Mouse (Mus musculus) stomach, embryonic 16.5 days (tissue): Measurements from ENCODE around the gene Oip5. TPM values are rescaled to one million over a fixed set of nuclear protein-coding genes. Genes with fewer than 3 reads are reported as not detected.
"Not testable (repeated sequence)": the region's sequence is repeated elsewhere in the genome, so short reads cannot be mapped to it uniquely, and the experiment has no call there.

Source experiments
- ATAC-seq: fragments of 200-750 bp; cut with Nextera tagmentation; 2 replicates; pipeline ENCODE4 v1.8.0; 2017; ENCODE audit warnings: moderate number of reproducible peaks, moderate TSS enrichment; ENCODE audit not compliant: insufficient read depth, low FRiP score
- H3K27ac ChIP-seq: fragments of 300-500 bp; sonication (generic); 2 replicates; pipeline ENCODE4 v1.5.1; 2014; ENCODE audit warnings: low read length
- H3K27me3 ChIP-seq: fragments of 300-500 bp; sonication (generic); 2 replicates; pipeline ENCODE4 v1.6.1; 2014; ENCODE audit warnings: low read length, control low read depth, mixed read lengths; ENCODE audit not compliant: control insufficient read depth, insufficient read depth
- H3K36me3 ChIP-seq: fragments of 300-500 bp; sonication (generic); 2 replicates; pipeline ENCODE4 v1.6.1; 2014; ENCODE audit warnings: low read length; ENCODE audit not compliant: control insufficient read depth, insufficient read depth
- H3K4me1 ChIP-seq: fragments of 300-500 bp; sonication (generic); 2 replicates; pipeline ENCODE4 v1.6.1; 2014; ENCODE audit warnings: low read length, control low read depth, mixed read lengths; ENCODE audit not compliant: control insufficient read depth, insufficient read depth
- H3K4me2 ChIP-seq: fragments of 300-500 bp; sonication (generic); 2 replicates; pipeline ENCODE4 v1.6.1; 2014; ENCODE audit warnings: low read depth, low read length, mixed read lengths
- H3K4me3 ChIP-seq: fragments of 300-500 bp; sonication (generic); replicated peaks from 2 replicates; pipeline ENCODE4 v1.5.1; 2014; ENCODE audit warnings: mild to moderate bottlenecking, low read length
- H3K9ac ChIP-seq: fragments of 300-500 bp; sonication (generic); 2 replicates; pipeline ENCODE4 v1.6.1; 2014; ENCODE audit warnings: low read length
- H3K9me3 ChIP-seq: fragments of 300-500 bp; sonication (generic); replicated peaks from 2 replicates; pipeline ENCODE4 v1.6.1; 2016; ENCODE audit warnings: low read length, control low read depth; ENCODE audit not compliant: control insufficient read depth
- WGBS: fragments of 180-500 bp; shearing (Covaris S2); extraction: QIAGEN DNeasy Blood & Tissue Kit; methylation state at CpG from one replicate; pipeline ENCODE4 v1.1.7; 2014; 5-methylcytosine and 5-hydroxymethylcytosine counted together
- polyA plus RNA-seq: library from polyadenylated mRNA; unstranded; fragments of >200 nt; fragmentation: Nextera tagmentation; extraction: Ambion mirVana; gene quantifications from 2 replicates; pipeline ENCODE4 v1.2.1, GENCODE M21; 2015

The Oip5 gene
- 22.3 and 24.9 TPM in 2 replicates for polyA plus RNA-seq

- Histone ChIP-seq H3K9ac (peak within 1 kb of the TSS; percentile 84), H3K27ac (peak within 1 kb of the TSS; percentile 64), H3K36me3 (no peaks in the 10 kb centered on the region), H3K4me3 (peak within 1 kb of the TSS; percentile 94), H3K4me1 (peaks cover 18% of the 10 kb centered on the region), H3K4me2 (peak within 1 kb of the TSS; percentile 84), H3K27me3 (no peaks in the 10 kb centered on the region), H3K9me3 (no peaks in the 10 kb centered on the region)
- peak; percentile 100 for ATAC-seq
- whole genome bisulfite sequencing = under 1% methylated on average over 55 of the region's 55 CpGs
Measured at GRCm38 (mm10) chr2:119618199-119618982, at the start of gene Oip5, which contains the start of gene Nusap1. Gene Oip5, minus strand, starts transcription at chr2:119618469. Gene Nusap1, plus strand, starts transcription at chr2:119618298.

- WGBS = 76% methylated on average over 22 of the region's 23 CpGs
- ATAC-seq, H3K36me3 ChIP-seq, H3K9me3 ChIP-seq, H3K9ac ChIP-seq, H3K27ac ChIP-seq, H3K27me3 ChIP-seq, H3K4me2 ChIP-seq, H3K4me1 ChIP-seq, H3K4me3 ChIP-seq: not testable (repeated sequence)
Measured at GRCm38 (mm10) chr2:119665744-119666143, 47.5 kb upstream of the Oip5 start.

GRCm38 (mm10) chr2:119662220-119663182 is 44.2 kb upstream of the Oip5 start, which contains the start of gene Ndufaf1:
Gene Ndufaf1, minus strand, starts transcription at chr2:119662827.
- ATAC-seq = peak; percentile 72; the same call in 1 of the 2 replicates
- peak within 1 kb of the TSS; percentile 87 for H3K4me2 ChIP-seq
- peak within 1 kb of the TSS; percentile 89 for H3K4me3 ChIP-seq
- H3K27me3 ChIP-seq = no peaks in the 10 kb centered on the region
- no peak within 1 kb of the TSS; the same call in 1 of the 2 replicates for H3K27ac ChIP-seq
- WGBS = 1% methylated on average over 44 of the region's 44 CpGs
- 0 out of 2 replicates have a peak, but pooled peaks cover 2% of the 10 kb centered on the region for H3K4me1 ChIP-seq
- no peaks in the 10 kb centered on the region for H3K9me3 ChIP-seq
- 0 out of 2 replicates have a peak, but pooled peaks cover under 1% of the 10 kb centered on the region for H3K36me3 ChIP-seq
- peak within 1 kb of the TSS; percentile 97 for H3K9ac ChIP-seq

GRCm38 (mm10) chr2:119644254-119644653 is 26.0 kb upstream of the Oip5 start:
- H3K27ac ChIP-seq = no peak overlapping the region
- H3K27me3 ChIP-seq = no peaks in the 10 kb centered on the region
- WGBS = 86% methylated on average over 5 of the region's 5 CpGs
- no peak overlapping the region for H3K9ac ChIP-seq
- H3K4me2 ChIP-seq = no peak overlapping the region
- H3K36me3 ChIP-seq = peaks cover 28% of the 10 kb centered on the region
- no peaks in the 10 kb centered on the region for H3K4me1 ChIP-seq
- H3K4me3 ChIP-seq = no peak overlapping the region
- no peaks in the 10 kb centered on the region for H3K9me3 ChIP-seq
- ATAC-seq = no peak

- Histone ChIP-seq H3K4me2 (no peak overlapping the region), H3K4me3 (no peak overlapping the region), H3K4me1 (no peaks in the 10 kb centered on the region), H3K27ac (no peak overlapping the region), H3K27me3 (no peaks in the 10 kb centered on the region), H3K9ac (no peak overlapping the region), H3K9me3 (no peaks in the 10 kb centered on the region), H3K36me3 (peaks cover 27% of the 10 kb centered on the region)
- WGBS = 94% methylated on average over 5 of the region's 5 CpGs
- ATAC-seq = no peak
Measured at GRCm38 (mm10) chr2:119641214-119641912, 23.1 kb upstream of the Oip5 start.

- Histone ChIP-seq H3K4me1 (no peaks in the 10 kb centered on the region), H3K9me3 (no peaks in the 10 kb centered on the region), H3K27me3 (no peaks in the 10 kb centered on the region), H3K9ac (no peak overlapping the region), H3K4me2 (no peak overlapping the region), H3K36me3 (peaks cover 32% of the 10 kb centered on the region), H3K4me3 (no peak overlapping the region), H3K27ac (no peak overlapping the region)
- no peak for ATAC-seq
- 91% methylated on average over 1 of the region's 1 CpGs for WGBS
Measured at GRCm38 (mm10) chr2:119636781-119637180, 18.5 kb upstream of the Oip5 start.

GRCm38 (mm10) chr2:119621302-119621701 is 3.0 kb upstream of the Oip5 start:
- ATAC-seq = no peak
- WGBS = 93% methylated on average over 2 of the region's 2 CpGs
- no peaks in the 10 kb centered on the region for H3K9me3 ChIP-seq
- H3K27ac ChIP-seq = no peak overlapping the region
- 0 out of 2 replicates have a peak overlapping the region, but pooled peaks have one; percentile 5 for H3K4me3 ChIP-seq
- no peaks in the 10 kb centered on the region for H3K36me3 ChIP-seq
- peaks cover 18% of the 10 kb centered on the region for H3K4me1 ChIP-seq
- 0 out of 2 replicates have a peak overlapping the region, but pooled peaks have one; percentile 5 for H3K9ac ChIP-seq
- peak overlapping the region; percentile 11; the same call in 1 of the 2 replicates for H3K4me2 ChIP-seq
- H3K27me3 ChIP-seq = no peaks in the 10 kb centered on the region

- Histone ChIP-seq H3K4me3 (peak overlapping the region; percentile 94), H3K4me1 (peaks cover 18% of the 10 kb centered on the region), H3K4me2 (peak overlapping the region; percentile 84), H3K27ac (peak overlapping the region; percentile 49; the same call in 1 of the 2 replicates), H3K9ac (peak overlapping the region; percentile 79)
- not testable (repeated sequence) for H3K9me3 ChIP-seq, H3K36me3 ChIP-seq, ATAC-seq, H3K27me3 ChIP-seq
- WGBS = 8% methylated on average over 6 of the region's 6 CpGs
Measured at GRCm38 (mm10) chr2:119619002-119619401, 733 bp upstream of the Oip5 start.
